Mouse (Mus musculus) kidney, postnatal 0 days (tissue): ENCODE results near the gene 2210016F16Rik. TPM values are rescaled to one million over a fixed set of nuclear protein-coding genes. Genes with fewer than 3 reads are reported as not detected.

Source experiments
- ATAC-seq: fragments of 200-750 bp; cut with Nextera tagmentation; replicated peaks from 2 replicates; pipeline ENCODE4 v1.8.0; 2017; ENCODE audit warnings: low read depth, moderate number of reproducible peaks, moderate TSS enrichment, moderate library complexity; ENCODE audit not compliant: low FRiP score
- DNase-seq: peaks from one replicate; pipeline ENCODE4 v3.0.0-alpha.2; 2016; ENCODE audit warnings: low spot score
- H3K27ac ChIP-seq: fragments of 300-500 bp; sonication (generic); 2 replicates; pipeline ENCODE4 v1.5.1; 2014; ENCODE audit warnings: mild to moderate bottlenecking
- H3K27me3 ChIP-seq: fragments of 300-500 bp; sonication (generic); 2 replicates; pipeline ENCODE4 v1.6.1; 2014; ENCODE audit warnings: low read length, mixed read lengths; ENCODE audit not compliant: insufficient read depth
- H3K36me3 ChIP-seq: fragments of 300-500 bp; sonication (generic); 2 replicates; pipeline ENCODE4 v1.6.1; 2014; ENCODE audit warnings: low read length, mixed read lengths; ENCODE audit not compliant: insufficient read depth
- H3K4me1 ChIP-seq: fragments of 300-500 bp; sonication (generic); replicated peaks from 2 replicates; pipeline ENCODE4 v1.6.1; 2014; ENCODE audit warnings: antibody characterized with exemption, low read length, mixed read lengths; ENCODE audit not compliant: insufficient read depth
- H3K4me2 ChIP-seq: fragments of 300-500 bp; sonication (generic); 2 replicates; pipeline ENCODE4 v1.6.1; 2014; ENCODE audit warnings: mild to moderate bottlenecking, low read length, moderate library complexity, mixed read lengths
- H3K4me3 ChIP-seq: fragments of 300-500 bp; sonication (generic); replicated peaks from 2 replicates; pipeline ENCODE4 v1.5.1; 2014; ENCODE audit warnings: low read depth, low read length
- H3K9ac ChIP-seq: fragments of 300-500 bp; sonication (generic); 2 replicates; pipeline ENCODE4 v1.6.1; 2014; ENCODE audit warnings: low read depth, low read length
- H3K9me3 ChIP-seq: fragments of 300-500 bp; sonication (generic); replicated peaks from 2 replicates; pipeline ENCODE4 v1.6.1; 2016; ENCODE audit warnings: low read length, inconsistent platforms, mixed read lengths
- CTCF ChIP-seq: IDR thresholded peaks from 2 replicates; pipeline ENCODE4 v1.5.1; 2016; ENCODE audit warnings: antibody characterized with exemption, low read depth, mild to moderate bottlenecking, moderate library complexity
- WGBS: fragments of 180-500 bp; shearing (Covaris S2); extraction: QIAGEN DNeasy Blood & Tissue Kit; methylation state at CpG from one replicate; pipeline ENCODE4 v1.1.7; 2014; 5-methylcytosine and 5-hydroxymethylcytosine counted together
- microRNA counts: library from miRNA; unstranded; fragments of <30 nt; microRNA quantifications from one replicate; lab custom pipeline; 2015
- microRNA-seq: library from miRNA; unstranded; fragments of <30 nt; microRNA quantifications from one replicate; pipeline ENCODE4, GENCODE M21; 2016
- polyA plus RNA-seq: library from polyadenylated mRNA; unstranded; fragments of >200 nt; fragmentation: Nextera tagmentation; extraction: Ambion mirVana; gene quantifications from 2 replicates; pipeline ENCODE4 v1.2.1, GENCODE M21; 2015

The 2210016F16Rik gene
- polyA plus RNA-seq, 1 experiment from 2014 or later: 33.7 TPM

- no peaks in the 10 kb centered on the region for H3K27me3 ChIP-seq
- no peak overlapping the region for H3K4me2 ChIP-seq
- no peak overlapping the region for H3K4me3 ChIP-seq
- H3K9ac ChIP-seq: no peak overlapping the region
- H3K36me3 ChIP-seq: no peaks in the 10 kb centered on the region
- no peak overlapping the region for H3K27ac ChIP-seq
- H3K4me1 ChIP-seq: no peaks in the 10 kb centered on the region
- no peak for TF ChIP-seq CTCF
- DNase-seq (no peak), ATAC-seq (no peak)
- WGBS: 48% methylated on average over 4 of the region's 4 CpGs
- no peaks in the 10 kb centered on the region for H3K9me3 ChIP-seq
These were observed 34.4 kb downstream of the 2210016F16Rik start for GRCm38 (mm10) chr13:58350606-58351005.

DNA sequence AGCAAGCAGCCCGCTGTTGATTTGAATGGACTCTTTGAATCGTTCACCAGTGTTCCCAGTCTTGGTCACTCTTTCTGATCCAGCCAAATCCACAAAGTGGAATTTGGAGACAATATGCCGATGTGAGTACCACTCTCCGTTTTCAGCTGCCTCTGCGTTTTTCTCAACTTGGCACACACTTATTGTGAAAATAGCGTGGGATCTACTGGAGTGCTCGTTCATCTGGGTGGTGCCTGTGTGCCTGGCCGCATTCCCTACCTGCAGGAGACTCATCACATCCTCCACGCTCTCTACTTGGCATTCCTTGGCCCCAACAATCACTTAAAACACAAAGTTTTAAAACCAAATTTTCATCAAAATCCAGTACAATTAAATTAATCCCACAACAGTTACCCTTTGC lies 40.5 kb downstream of the 2210016F16Rik start:
- no peaks in the 10 kb centered on the region for H3K9me3 ChIP-seq
- TF ChIP-seq CTCF: no peak
- no peaks in the 10 kb centered on the region for H3K36me3 ChIP-seq
- no peaks in the 10 kb centered on the region for H3K4me1 ChIP-seq
- H3K4me3 ChIP-seq: no peak overlapping the region
- DNase-seq: no peak
- H3K27me3 ChIP-seq: no peaks in the 10 kb centered on the region
- WGBS: 82% methylated on average over 9 of the region's 9 CpGs
- no peak overlapping the region for H3K9ac ChIP-seq
- no peak overlapping the region for H3K4me2 ChIP-seq
- H3K27ac ChIP-seq: no peak overlapping the region
- no peak for ATAC-seq

DNA sequence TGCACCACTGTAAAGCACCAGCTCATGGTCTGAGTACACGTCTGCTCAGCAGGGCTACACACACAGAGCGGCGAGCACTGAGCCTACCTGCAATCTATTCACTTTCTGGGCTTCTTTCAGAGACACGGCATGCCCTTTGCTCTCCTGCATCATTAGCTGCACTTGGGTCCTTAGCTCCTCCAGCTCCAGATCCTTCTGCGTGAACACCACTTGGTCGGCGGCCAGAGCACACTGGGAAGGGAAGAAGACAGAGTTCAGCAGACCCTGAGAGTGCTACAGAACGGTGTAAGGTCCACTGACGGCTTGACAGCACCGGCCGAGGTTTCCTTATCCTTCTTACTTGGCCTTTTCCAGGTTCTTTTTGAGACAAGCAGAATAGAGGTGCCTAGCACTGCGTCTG lies 47.6 kb downstream of the 2210016F16Rik start:
- no peaks in the 10 kb centered on the region for H3K27me3 ChIP-seq
- H3K36me3 ChIP-seq: no peaks in the 10 kb centered on the region
- DNase-seq (no peak), ATAC-seq (no peak)
- no peak overlapping the region for H3K4me2 ChIP-seq
- no peak overlapping the region for H3K9ac ChIP-seq
- H3K27ac ChIP-seq: no peak overlapping the region
- no peaks in the 10 kb centered on the region for H3K9me3 ChIP-seq
- H3K4me1 ChIP-seq: no peaks in the 10 kb centered on the region
- no peak overlapping the region for H3K4me3 ChIP-seq
- TF ChIP-seq CTCF: no peak
- 80% methylated on average over 12 of the region's 12 CpGs for WGBS

GRCm38 (mm10) chr13:58334116-58334515 lies 50.9 kb downstream of the 2210016F16Rik start:
- H3K27me3 ChIP-seq: no peaks in the 10 kb centered on the region
- no peak for TF ChIP-seq CTCF
- no peaks in the 10 kb centered on the region for H3K9me3 ChIP-seq
- no peaks in the 10 kb centered on the region for H3K4me1 ChIP-seq
- DNase-seq (no peak), ATAC-seq (no peak)
- H3K36me3 ChIP-seq: no peaks in the 10 kb centered on the region
- H3K4me2 ChIP-seq: no peak overlapping the region
- no peak overlapping the region for H3K4me3 ChIP-seq
- H3K27ac ChIP-seq: no peak overlapping the region
- 94% methylated on average over 5 of the region's 5 CpGs for WGBS
- no peak overlapping the region for H3K9ac ChIP-seq

MicroRNAs within 50 kb of the gene (microRNA counts, 519-probe panel; counts per million panel counts)
- microRNA mmu-miR-7a (lab: Ali Mortazavi, UCI): 330 counts per million, percentile 68 among the panel's probes with 10 or more counts

Small RNAs within 50 kb of the gene (microRNA-seq; reads per million reads assigned to microRNA genes)
- 44.7 reads per million, percentile 43 among the genes with 10 or more reads in this experiment for gene Mir7-1

Other genes starting within 250 kb of the 2210016F16Rik start
- gene Idnk, start 227.6 kb downstream of the 2210016F16Rik start, polyA plus RNA-seq: 48.5 and 48.7 TPM in 2 replicates
- 80.6 and 82.1 TPM in 2 replicates for gene Ubqln1, start 169.6 kb downstream of the 2210016F16Rik start, polyA plus RNA-seq
- gene Gkap1, start 109.5 kb downstream of the 2210016F16Rik start, polyA plus RNA-seq: 43.7 and 54.2 TPM in 2 replicates
- 0.52 and 0.55 TPM in 2 replicates for gene Kif27, start 26.1 kb downstream of the 2210016F16Rik start, polyA plus RNA-seq
- gene Rmi1, start 17.0 kb upstream of the 2210016F16Rik start, polyA plus RNA-seq: 19.3 and 20.5 TPM in 2 replicates
- gene Hnrnpk, start 18.1 kb upstream of the 2210016F16Rik start, polyA plus RNA-seq: 1,049 and 1,178 TPM in 2 replicates
- not detected in 2 replicates for gene Slc28a3, start 225.7 kb upstream of the 2210016F16Rik start, polyA plus RNA-seq